Mouse (Mus musculus): ENCODE measurements at regions not wholly inside any gene's neighbourhood (a gene's known extent, or its start where the extent isn't known, plus 50 kb on each side); places are given as distances from the start of the nearest gene placed in this dataset.

- peak; percentile 46 to 57; a peak in 2 of 4 replicates for ATAC-seq (replicated peaks in 1 of 2; ENCODE audit: insufficient read depth in 1 of 2, low FRiP score in 2 of 2, low TSS enrichment in 1 of 2, low read depth in 1 of 2, poor library complexity in 2 of 2, severe bottlenecking in 2 of 2)
These were observed 420.6 kb downstream of the Matn1 start for GRCm38 (mm10) chr4:131364671-131365252.

GRCm38 (mm10) chr4:131366006-131366405, 421.8 kb downstream of the Matn1 start:
- no peak for ATAC-seq (replicated peaks in 1 of 2; ENCODE audit: insufficient read depth in 1 of 2, low FRiP score in 2 of 2, low TSS enrichment in 1 of 2, low read depth in 1 of 2, poor library complexity in 2 of 2, severe bottlenecking in 2 of 2)

- no peak for ATAC-seq (replicated peaks in 1 of 2; ENCODE audit: insufficient read depth in 1 of 2, low FRiP score in 2 of 2, low TSS enrichment in 1 of 2, low read depth in 1 of 2, poor library complexity in 2 of 2, severe bottlenecking in 2 of 2)
These were observed 422.5 kb downstream of the Matn1 start for GRCm38 (mm10) chr4:131366656-131367055.

- no peak for ATAC-seq (replicated peaks in 1 of 2; ENCODE audit: insufficient read depth in 1 of 2, low FRiP score in 2 of 2, low TSS enrichment in 1 of 2, low read depth in 1 of 2, poor library complexity in 2 of 2, severe bottlenecking in 2 of 2)
These were observed 428.3 kb downstream of the Matn1 start for GRCm38 (mm10) chr4:131372517-131372916.

- no peak for ATAC-seq (replicated peaks in 1 of 2; ENCODE audit: insufficient read depth in 1 of 2, low FRiP score in 2 of 2, low TSS enrichment in 1 of 2, low read depth in 1 of 2, poor library complexity in 2 of 2, severe bottlenecking in 2 of 2)
These were observed 429.0 kb downstream of the Matn1 start for GRCm38 (mm10) chr4:131373172-131373571.

- no peak for ATAC-seq (replicated peaks in 1 of 2; ENCODE audit: insufficient read depth in 1 of 2, low FRiP score in 2 of 2, low TSS enrichment in 1 of 2, low read depth in 1 of 2, poor library complexity in 2 of 2, severe bottlenecking in 2 of 2)
These were observed 430.5 kb downstream of the Matn1 start for GRCm38 (mm10) chr4:131374527-131375290.

GRCm38 (mm10) chr4:131381063-131381462, 436.9 kb downstream of the Matn1 start:
- ATAC-seq (replicated peaks in 1 of 2; ENCODE audit: insufficient read depth in 1 of 2, low FRiP score in 2 of 2, low TSS enrichment in 1 of 2, low read depth in 1 of 2, poor library complexity in 2 of 2, severe bottlenecking in 2 of 2) = no peak

- ATAC-seq (replicated peaks in 1 of 2; ENCODE audit: insufficient read depth in 1 of 2, low FRiP score in 2 of 2, low TSS enrichment in 1 of 2, low read depth in 1 of 2, poor library complexity in 2 of 2, severe bottlenecking in 2 of 2) = no peak
These were observed 437.3 kb downstream of the Matn1 start for GRCm38 (mm10) chr4:131381529-131381928.

GRCm38 (mm10) chr4:131383862-131384261, 439.7 kb downstream of the Matn1 start:
- no peak for ATAC-seq (replicated peaks in 1 of 2; ENCODE audit: insufficient read depth in 1 of 2, low FRiP score in 2 of 2, low TSS enrichment in 1 of 2, low read depth in 1 of 2, poor library complexity in 2 of 2, severe bottlenecking in 2 of 2)

- ATAC-seq (replicated peaks in 1 of 2; ENCODE audit: insufficient read depth in 1 of 2, low FRiP score in 2 of 2, low TSS enrichment in 1 of 2, low read depth in 1 of 2, poor library complexity in 2 of 2, severe bottlenecking in 2 of 2) = no peak
These were observed 442.8 kb downstream of the Matn1 start for GRCm38 (mm10) chr4:131386961-131387360.

GRCm38 (mm10) chr4:131391119-131391923, 446.8 kb downstream of the Ptpru start:
- ATAC-seq (replicated peaks in 1 of 2; ENCODE audit: insufficient read depth in 1 of 2, low FRiP score in 2 of 2, low TSS enrichment in 1 of 2, low read depth in 1 of 2, poor library complexity in 2 of 2, severe bottlenecking in 2 of 2) = no peak

GRCm38 (mm10) chr4:131391924-131392297, 446.2 kb downstream of the Ptpru start:
- no peak for ATAC-seq (replicated peaks in 1 of 2; ENCODE audit: insufficient read depth in 1 of 2, low FRiP score in 2 of 2, low TSS enrichment in 1 of 2, low read depth in 1 of 2, poor library complexity in 2 of 2, severe bottlenecking in 2 of 2)

- ATAC-seq (replicated peaks in 1 of 2; ENCODE audit: insufficient read depth in 1 of 2, low FRiP score in 2 of 2, low TSS enrichment in 1 of 2, low read depth in 1 of 2, poor library complexity in 2 of 2, severe bottlenecking in 2 of 2) = no peak
These were observed 445.6 kb downstream of the Ptpru start for GRCm38 (mm10) chr4:131392478-131392877.

- ATAC-seq (replicated peaks in 1 of 2; ENCODE audit: insufficient read depth in 1 of 2, low FRiP score in 2 of 2, low TSS enrichment in 1 of 2, low read depth in 1 of 2, poor library complexity in 2 of 2, severe bottlenecking in 2 of 2) = no peak
These were observed 441.8 kb downstream of the Ptpru start for GRCm38 (mm10) chr4:131396226-131396840.

GRCm38 (mm10) chr4:131397161-131397560, 440.9 kb downstream of the Ptpru start:
- ATAC-seq (replicated peaks in 1 of 2; ENCODE audit: insufficient read depth in 1 of 2, low FRiP score in 2 of 2, low TSS enrichment in 1 of 2, low read depth in 1 of 2, poor library complexity in 2 of 2, severe bottlenecking in 2 of 2) = no peak

GRCm38 (mm10) chr4:131400756-131401155, 437.3 kb downstream of the Ptpru start:
- ATAC-seq (replicated peaks in 1 of 2; ENCODE audit: insufficient read depth in 1 of 2, low FRiP score in 2 of 2, low TSS enrichment in 1 of 2, low read depth in 1 of 2, poor library complexity in 2 of 2, severe bottlenecking in 2 of 2) = 0 out of 4 replicates have a peak, but pooled peaks of 1 of the 2 experiments have one; percentile 37

- ATAC-seq (replicated peaks in 1 of 2; ENCODE audit: insufficient read depth in 1 of 2, low FRiP score in 2 of 2, low TSS enrichment in 1 of 2, low read depth in 1 of 2, poor library complexity in 2 of 2, severe bottlenecking in 2 of 2) = no peak
These were observed 436.8 kb downstream of the Ptpru start for GRCm38 (mm10) chr4:131401255-131401654.
